Mouse (Mus musculus) ovary, postnatal 36 days (tissue): Measurements from ENCODE around the gene Ube2h.
"Not testable (repeated sequence)": the region's sequence is repeated elsewhere in the genome, so short reads cannot be mapped to it uniquely, and the experiment has no call there.

Source experiments
- DNase-seq: peaks from one replicate; pipeline ENCODE4 v3.0.0; 2022; ENCODE audit warnings: low spot score, mixed read lengths

The Ube2h gene

DNA sequence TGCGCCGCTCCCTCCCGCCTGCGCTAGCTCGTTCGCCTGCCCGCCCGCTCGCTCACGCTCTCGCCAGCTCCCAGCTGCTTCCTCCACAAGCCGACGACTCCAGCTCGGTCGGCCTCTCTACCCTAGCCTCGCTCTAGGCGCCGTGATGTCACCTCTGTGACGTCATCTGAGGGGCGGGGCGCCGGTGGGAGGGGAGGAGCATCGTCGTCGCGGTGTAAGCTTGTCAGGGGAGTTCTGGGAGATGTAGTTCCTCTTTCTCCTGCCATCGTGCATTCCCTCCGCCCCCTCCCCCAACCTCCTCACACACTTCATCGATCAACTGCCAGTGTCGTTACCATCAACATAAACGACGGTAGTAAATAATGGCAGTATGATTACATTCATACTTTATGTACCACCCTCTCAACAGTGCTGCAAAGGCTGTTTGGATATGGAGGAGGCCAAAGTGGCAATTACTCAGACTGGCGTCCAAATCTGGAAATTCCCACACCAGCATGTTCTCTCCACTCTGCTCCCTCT lies at the start of gene Ube2h:
TSS of gene Ube2h (minus strand) at position 141 of the 519 bp plus-strand sequence.
- peak; percentile 100 for DNase-seq

DNA sequence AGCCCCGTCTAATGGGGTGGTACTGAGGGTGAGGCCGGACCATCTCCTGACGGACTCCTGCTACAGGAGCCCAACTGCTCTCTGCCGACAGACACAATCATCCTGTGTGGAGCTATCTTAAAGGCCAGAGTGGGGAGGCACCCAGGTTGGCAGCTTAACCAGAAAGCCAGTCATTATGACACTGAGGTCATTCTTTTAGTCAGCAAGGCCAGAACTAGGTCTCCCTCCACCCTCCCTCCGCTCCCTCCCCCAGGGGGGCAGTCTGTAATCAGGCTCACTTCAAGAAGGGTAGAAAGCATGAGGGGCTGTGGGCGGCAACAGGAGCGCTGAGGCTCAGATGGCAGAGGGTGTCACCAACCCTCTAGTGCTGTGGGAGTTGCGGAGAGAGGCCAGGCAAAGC lies 49.3 kb upstream of the Ube2h start:
- peak; percentile 29 for DNase-seq

DNA sequence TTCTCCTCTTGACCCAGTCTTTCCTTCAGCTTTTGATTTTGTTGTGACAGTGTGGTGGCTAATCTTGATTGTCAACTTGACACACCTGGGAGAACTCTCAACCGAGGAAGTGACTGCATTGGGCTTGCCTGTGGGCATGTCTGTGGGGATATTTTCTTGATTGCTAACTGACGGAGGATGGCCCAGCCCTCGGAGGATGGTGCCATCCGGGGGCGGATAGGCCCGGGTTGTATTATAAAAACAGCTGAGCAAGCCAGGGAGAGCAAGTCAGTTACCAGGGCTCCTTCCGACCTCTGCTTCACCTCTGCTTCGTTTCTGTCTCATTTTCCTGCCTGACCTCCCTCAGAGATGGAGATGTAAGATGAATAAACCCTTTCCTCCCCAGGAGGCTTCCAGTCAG lies 48.4 kb upstream of the Ube2h start:
- DNase-seq: no peak

DNA sequence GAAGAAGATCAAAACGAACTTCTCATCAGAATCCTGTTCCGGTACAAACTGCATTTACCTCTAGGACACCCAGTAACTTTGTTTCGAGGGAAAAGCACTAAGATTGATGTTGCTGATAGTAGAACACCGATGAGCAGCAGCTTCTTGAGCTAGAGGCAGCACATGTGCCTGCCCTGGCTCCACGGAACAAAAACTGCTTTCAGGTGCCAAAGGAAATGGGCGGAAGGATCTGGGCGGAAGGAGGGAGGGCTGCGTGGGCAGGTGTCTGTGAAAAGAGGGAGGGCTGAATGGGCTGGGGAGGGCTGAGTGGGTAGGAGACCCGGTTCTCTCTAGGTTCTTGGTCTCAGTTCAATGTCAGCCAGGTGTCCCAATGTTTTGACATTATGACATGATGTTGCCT lies 47.0 kb upstream of the Ube2h start:
- DNase-seq: no peak

DNA sequence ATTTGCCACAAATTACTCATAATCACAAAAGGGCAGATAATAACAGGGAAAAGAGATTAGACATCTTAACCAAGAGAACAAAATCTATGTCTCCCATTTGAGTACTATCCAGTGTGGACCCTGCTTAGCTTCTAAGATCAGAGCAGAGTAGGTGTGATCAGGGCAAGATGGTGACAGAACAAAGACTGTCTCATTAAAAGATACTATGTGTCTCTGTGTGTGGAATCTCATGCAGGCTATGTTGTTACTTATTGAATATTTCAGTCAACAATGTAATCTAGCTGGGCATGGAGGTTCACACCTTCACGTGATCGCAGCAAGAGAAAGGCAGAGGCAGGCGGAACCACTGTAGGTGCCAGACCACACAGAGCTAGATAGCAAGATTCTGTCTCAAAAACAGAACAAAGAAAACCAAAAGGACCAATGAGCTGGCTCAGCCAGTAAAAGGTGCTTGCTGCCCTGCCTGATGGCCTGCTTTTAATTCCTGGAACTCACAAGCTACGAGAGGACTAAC lies 43.0 kb upstream of the Ube2h start:
- DNase-seq: no peak

DNA sequence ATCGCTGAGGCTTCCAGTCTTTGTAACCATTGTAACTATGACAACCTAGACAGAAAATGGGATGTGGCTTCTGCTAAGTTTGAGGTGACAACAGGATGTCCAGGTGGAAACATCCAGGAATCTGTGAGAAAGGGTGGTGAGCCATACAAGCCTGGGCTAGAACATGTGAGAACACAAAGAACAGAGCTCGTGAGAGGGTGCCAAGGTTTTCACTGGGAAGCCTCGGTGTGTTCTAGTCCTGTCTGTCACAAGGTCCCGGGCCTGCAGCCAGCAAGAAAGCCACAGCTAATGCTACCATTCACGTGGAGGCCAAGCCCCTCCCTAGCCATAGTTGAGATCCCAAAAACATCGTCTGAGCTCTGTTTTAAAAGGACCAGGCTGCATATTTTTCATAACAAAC lies 42.4 kb upstream of the Ube2h start:
- peak; percentile 40 for DNase-seq

DNA sequence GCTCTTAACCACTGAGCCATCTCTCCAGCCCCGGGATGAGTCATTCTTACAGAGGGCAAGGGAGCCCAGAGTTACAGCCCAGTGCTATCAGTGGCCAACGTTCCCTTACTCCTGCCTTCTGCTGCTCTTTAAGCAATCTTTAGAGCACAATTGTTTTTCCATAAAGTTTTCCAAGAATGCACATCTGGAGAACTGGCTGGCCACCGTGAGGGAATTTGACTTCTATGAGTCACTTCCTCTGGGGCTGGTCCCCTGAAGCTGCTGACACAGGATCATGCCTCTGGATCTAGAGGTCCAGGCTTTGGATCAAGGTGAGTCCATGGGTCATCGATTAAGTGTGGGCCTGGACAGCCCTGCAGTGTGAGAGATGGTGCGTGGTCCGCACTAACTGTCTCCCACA lies 39.7 kb upstream of the Ube2h start:
- no peak for DNase-seq

DNA sequence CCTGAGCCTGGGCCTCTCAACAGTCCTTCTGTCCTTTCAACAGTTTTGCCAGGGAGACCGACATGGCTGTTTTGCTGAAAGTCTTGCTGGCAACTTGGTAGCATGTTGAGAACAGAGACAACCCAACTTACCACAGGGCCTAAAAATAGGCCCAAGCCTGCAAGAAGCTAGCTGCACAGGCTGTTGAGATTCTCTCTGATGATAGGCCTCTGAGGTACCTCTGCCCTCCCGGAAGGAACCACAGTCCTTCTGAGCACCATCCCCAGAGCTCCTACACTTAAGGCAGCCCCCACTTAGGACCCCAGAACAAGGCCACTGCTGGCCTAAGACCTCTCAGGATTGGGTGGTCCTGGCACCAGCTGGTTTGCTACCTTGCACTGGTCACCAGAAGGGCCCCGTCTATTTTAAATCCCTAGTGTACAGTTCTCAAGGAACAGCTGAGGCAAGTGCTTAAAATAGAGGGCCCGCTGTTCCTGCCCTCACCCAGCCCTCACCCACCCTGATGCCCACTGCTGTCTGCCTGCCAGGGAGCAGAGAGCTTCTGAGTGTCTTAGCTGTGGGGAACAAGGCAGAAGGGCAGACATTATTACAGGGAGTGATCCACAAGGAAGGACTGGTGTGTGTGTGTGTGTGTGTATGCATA lies 36.0 kb upstream of the Ube2h start:
- DNase-seq: no peak

DNA sequence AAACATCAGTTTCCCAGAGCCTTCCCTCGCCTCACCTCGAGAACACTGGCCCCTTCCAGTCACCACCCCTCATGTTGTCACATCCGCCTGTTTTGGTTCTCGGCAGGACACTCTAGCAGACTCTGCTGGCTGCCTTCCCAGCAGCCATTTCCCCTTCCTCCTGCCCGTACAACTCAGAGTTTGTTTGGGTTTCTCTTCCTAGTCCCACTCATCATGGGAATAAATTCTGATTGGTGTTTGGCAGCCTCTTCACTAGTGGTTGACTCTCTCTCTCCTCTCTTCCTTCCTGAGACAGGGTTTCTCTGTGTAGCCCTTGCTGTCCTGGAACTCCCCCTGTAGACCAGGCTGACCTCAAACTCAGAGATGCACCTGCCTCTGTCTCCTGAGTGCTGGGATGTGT lies 32.6 kb upstream of the Ube2h start:
- DNase-seq: peak; percentile 50

DNA sequence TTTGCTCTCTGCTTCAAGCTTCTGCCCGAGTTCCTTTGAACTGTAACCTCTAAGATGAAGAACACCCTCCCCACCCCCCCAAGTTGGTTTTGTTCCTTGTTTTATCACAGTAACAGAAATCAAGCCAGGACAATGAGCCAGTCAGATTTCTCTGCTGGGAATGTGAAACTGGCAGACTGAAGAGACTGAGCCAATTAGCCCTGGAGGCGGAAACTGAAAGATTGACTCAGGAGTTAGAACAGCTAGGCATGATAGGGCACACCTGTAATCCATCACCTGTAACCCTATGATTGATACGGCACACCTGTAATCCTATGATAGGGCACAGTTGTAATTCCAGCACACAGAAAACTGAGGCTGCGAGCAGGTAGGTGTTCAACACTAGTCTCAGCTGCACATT lies 27.9 kb upstream of the Ube2h start:
- DNase-seq: no peak

DNA sequence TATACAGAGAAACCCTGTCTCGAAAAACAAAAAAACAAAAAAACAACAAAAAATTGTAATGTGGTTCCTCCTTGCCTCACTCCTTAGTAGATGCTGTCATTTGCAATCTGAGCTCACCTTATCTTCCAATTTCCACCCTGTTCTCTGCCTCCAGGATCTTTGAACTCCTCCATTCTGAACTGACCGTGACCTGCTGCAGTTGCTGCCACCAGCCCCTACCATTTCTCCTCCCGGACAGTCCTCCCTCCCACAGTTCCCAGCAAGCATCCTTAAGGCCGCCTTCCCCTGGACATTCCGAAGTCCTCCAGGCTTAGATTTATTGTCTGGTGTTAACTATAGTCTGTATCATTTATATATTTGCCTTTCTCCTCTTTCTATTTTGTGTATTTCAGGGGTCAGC lies 26.4 kb upstream of the Ube2h start:
- no peak for DNase-seq

DNA sequence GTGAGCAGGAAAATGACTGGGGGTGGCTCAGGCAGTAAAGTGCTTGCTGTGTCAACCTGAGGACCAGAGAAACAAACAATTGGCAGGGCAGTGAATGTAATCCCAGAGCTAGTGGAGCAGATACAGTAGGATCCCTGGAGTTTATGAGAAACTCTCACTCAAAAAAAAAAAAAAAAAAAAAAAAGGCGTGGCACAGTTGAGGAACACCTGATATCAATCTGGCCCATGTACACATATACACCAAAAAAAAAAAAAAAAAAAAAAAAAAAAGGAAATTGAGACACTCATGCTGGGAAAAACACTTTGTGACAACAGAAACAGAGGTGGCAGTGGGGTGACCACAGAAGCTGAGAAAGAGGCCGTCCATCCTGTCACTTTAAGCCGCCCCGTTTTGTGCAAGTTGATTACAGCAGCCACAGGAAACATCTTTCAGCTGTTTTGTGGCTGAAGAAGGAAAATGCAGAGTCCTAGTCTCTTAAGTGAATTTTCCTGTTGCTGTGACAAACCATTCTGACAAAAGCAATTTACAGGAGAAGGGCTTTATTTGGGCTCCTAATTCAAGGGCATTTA lies 21.7 kb upstream of the Ube2h start:
- DNase-seq: no peak

DNA sequence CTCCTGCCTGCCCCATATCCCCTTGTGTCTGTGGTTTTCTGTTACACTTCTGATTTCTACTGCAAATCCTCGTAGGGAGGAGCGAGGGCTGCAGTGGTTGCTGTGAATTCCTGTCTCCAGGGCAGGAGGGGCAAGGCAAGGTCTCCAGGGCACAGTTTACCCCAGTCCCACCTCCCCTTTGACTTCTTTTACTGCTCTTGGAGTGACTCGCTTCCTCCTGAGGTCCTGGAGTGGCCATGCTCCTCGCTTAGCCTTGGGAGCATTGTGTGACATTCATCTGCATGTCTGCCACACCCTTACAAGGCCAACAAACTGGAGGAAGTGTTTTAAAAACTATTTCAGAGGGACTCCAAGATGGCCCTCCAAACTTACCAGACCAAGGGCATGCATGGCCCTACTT lies 16.7 kb upstream of the Ube2h start:
- DNase-seq: no peak

DNA sequence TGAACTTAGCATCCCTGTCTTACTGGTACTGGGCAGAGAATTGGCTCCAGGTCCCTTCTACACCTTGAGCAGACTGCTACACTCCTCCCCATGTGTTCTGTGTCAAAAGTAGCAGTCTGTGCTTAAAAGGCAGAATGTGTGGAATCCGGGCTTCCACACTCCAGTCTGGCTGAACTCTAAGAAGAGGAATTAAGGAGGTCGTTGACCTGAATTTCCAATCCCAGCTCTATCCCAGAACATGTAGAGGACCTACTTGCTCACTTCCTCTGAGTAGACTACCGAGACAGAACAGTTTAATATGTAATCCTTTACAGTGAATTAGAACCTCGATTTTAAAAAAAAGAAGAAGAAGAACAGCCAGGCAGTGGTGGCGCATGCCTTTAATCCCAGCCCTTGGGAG lies 14.9 kb upstream of the Ube2h start:
- no peak for DNase-seq

DNA sequence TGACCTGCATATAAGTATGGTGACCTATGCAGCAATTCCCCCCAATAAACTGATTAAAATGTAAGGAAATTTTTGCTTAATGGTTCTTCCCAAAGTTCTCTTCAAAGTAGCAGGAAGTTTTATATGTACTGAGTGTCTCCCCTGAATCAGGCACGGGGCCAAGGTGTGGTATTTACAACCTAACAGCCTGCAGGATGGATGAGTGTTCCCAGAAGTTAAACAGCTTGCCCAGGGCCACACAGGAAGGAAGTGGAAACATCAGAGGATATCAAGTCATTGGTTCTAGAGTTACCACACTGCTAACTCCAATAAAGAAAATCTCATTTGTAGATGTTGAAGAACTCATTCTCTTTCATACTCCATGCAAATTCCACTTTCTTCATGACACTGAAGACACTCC lies 7.7 kb upstream of the Ube2h start:
- no peak for DNase-seq

DNA sequence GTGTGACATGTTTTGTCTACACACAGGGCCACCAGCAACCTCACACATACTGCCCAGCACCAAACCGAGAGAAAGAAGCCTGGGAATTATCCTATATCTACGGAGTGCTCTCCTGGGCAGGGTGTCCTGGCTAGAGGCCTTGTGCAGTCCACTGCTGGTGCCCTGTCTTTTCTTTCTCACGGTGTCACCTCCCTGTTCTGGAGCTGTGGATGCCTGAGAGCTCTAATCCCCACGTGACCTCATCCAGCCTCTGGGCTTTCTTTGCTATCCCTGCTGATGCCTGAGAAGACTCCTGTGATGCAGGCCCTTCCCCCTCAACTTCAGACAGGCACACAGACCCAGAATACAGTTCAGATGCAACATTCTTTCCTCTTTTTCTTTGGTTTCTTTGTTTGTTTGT lies 4.4 kb upstream of the Ube2h start:
- no peak for DNase-seq

DNA sequence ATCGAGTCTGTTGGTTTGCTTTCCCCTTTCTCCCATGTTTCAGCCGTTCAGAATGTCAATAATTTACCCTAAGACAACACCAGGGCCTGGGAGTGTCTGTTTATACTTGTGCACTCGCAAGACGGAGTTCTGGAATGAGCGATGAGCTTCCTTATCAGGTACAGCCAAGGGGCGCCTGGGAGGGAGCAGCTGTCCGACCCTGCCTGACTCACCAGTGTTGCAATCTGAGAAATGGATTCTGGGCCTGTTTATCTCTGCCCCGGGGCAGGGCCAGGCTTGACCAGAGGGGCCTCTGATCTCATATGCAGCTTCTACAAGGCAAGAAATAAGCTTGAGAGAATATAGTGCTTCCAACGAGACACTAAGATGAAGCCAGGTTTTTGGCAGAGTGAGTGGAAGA lies 3.4 kb upstream of the Ube2h start:
- peak; percentile 54 for DNase-seq

DNA sequence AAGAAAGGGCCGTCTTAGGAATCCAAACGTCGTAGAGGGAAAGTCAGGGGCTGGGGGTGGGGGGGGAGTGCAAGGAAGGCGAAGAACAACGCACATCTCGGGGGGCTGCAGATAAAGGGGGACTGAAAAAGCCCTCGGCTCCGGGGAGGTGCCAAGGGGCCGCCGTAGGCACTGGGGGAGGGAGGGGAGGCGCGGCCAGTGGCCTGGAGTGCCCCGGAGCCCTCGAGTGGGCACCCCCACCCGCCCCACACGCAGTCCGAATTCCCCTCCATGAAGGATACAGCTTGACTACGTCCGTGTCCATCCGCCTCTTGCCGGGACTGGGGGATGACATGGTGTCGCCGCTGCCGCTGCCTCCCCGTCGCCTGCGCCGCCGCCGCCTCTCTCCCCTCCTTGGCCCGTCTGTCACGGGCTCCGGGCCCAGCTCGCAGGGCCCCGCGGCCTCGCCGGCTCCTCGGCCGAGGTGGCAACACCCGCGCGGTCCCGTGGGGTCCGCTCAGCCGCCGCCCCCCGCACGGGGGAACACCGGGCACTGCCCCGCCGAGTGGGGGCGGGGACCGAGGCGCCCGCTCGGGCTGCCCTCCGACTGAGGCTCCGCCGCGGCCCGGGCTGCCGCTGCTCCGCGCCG lies 454 bp downstream of the Ube2h start:
- DNase-seq: not testable (repeated sequence)

DNA sequence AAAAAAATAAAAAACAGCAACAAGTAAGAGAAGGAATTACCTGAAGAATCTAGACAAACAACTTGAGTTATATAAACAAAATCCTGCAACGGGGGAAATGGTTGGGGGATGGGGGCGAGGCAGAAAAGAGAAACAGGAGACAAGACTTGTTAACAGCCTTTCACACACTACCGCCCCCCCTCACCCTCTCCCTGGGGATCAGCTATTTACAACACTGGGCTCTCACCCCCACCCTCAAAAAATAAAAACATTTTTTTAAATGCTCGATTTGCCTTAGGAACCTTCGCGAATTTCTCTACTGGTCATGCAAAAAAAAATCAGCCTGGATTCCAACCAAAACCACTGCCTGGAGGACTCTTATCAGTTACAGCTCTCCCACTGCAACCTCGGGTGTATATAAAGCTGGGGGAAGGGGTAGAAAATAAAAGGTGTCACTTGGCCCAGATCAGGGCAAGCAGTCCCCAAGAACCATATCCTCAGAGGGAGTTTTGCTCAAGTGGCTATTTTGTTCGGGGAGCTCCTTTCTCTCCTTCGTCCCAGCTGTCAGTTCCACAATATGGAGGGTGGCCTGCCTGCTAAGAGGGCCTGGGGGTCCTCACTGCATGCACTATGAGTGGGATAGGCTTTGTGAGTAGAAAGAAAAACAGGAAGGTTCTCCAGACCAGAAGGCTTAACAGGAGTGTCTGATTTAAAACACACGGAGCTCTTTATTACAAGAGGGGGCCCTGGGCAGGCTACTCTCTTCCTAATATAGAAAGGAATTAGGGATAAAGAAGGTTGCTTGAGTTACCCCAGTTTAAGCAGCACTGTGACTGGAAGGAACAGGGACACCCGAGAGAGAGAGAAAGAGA lies 1.3 kb downstream of the Ube2h start:
- DNase-seq: peak; percentile 48

DNA sequence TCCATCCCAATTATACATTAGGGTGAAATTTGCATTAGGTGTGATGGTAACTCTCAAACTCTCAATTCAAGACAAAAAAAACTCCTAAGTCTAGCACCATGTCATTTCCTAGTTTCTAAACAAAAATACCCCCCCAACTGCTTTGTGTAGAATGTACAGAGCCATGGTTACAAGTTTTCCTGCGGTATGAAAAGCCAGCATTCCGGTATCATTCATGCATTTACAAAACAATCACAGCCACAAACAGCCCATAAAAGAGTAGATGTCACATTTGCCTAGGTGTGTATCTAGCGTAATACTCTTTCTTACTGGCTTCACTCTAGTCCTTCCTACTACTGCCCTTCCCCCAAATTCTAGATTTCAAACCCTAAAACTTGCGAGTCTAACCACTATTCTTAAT lies 2.2 kb downstream of the Ube2h start:
- DNase-seq: no peak

DNA sequence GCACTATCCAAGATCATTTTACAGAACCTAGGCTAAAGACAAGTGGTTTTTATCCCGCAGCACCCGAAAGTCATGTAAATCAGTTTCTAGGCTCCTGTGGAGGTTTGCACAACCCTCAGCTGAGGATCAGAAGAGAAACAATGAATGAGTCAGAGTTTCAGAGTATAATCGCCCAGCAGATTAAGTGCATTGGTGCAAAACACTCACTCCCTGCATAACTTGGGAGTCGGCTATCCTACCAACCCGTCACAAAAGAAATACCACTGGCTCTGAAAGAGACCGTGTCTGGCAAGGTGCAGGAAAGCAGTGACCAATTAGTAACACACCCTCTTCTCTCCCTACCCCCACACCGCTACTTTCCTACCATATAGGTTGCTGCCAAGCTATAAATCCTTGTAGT lies 3.4 kb downstream of the Ube2h start:
- DNase-seq: no peak

DNA sequence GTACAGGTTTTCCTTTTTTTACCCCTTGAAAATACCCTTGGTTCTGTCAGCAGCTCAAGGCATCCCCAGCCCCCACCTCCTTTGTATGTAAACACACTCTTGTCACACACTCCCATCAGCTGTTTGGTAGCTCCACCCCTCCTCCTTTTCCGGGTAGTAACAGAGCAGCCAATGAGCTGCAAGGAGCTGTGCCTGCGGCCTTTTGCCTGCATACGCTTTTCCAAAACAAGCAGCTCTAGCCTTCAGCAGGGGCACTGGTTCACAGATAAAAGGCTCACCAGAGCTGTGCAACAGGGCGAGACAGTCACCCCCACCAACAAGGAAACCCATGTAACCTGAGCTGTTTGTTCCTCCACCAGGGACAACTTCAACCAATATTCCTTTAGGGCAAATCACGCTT lies 4.0 kb downstream of the Ube2h start:
- DNase-seq: peak; percentile 79

DNA sequence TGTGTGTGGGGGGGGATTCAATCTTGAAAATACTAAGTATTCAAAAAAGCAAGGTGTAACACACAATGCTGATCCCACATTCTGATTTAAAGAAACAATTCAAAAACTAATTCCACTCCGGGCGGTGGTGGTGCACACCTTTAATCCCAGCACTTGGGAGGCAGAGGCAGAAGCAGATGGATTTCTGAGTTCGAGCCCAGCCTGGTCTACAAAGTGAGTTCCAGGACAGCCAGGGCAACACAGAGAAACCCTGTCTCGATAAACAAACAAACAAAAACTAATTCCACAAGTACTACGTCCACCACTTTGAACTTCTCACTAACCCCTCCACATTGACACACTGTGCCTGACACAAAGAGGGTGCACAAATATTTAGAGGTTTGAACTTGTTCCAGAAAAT lies 4.7 kb downstream of the Ube2h start:
- DNase-seq: no peak
